Mouse (Mus musculus) CH12.LX (cell line): ENCODE measurements around the gene Mrps35. TPM values are rescaled to one million over a fixed set of nuclear protein-coding genes. Genes with fewer than 3 reads are reported as not detected.

Source experiments
- DNase-seq: peaks from one replicate; pipeline ENCODE4 v3.0.0-alpha.2; 2013; ENCODE audit errors: extremely low read depth
- H3K27ac ChIP-seq: 2 replicates; pipeline ENCODE4 v1.5.1; 2012; ENCODE audit warnings: low read depth, mild to moderate bottlenecking, control low read depth, moderate library complexity; ENCODE audit not compliant: insufficient read depth
- H3K27me3 ChIP-seq: replicated peaks from 2 replicates; pipeline ENCODE3; 2012; ENCODE audit warnings: inconsistent platforms
- H3K36me3 ChIP-seq, 2 experiments: replicated peaks in 1 of 2; 2 replicates each; pipeline versions ENCODE3 to v1.6.1; 2012; ENCODE audit warnings: inconsistent platforms in 1 of 2, low read length in 1 of 2, mild to moderate bottlenecking in 1 of 2, mixed read lengths in 1 of 2, moderate library complexity in 1 of 2; ENCODE audit not compliant: control insufficient read depth in 1 of 2, insufficient read depth in 1 of 2
- H3K4me1 ChIP-seq, 2 experiments: 2 replicates each; pipeline ENCODE4 v1.6.1; 2012; ENCODE audit warnings: inconsistent platforms in 1 of 2, moderate library complexity in 1 of 2; ENCODE audit not compliant: insufficient read depth in 2 of 2, control insufficient read depth in 1 of 2
- H3K4me2 ChIP-seq: 2 replicates; pipeline ENCODE4 v1.6.1; 2012; ENCODE audit warnings: low read depth, mild to moderate bottlenecking, control low read depth; ENCODE audit not compliant: poor library complexity, insufficient read depth, severe bottlenecking
- H3K4me3 ChIP-seq, 3 experiments: fragments of 150-350 bp in 1 of 3; sonication (generic) in 1 of 3; replicated peaks in 1 of 3; 2 replicates each; pipeline versions ENCODE3 to v1.5.1; 2011 to 2012; ENCODE audit warnings: low read depth in 2 of 3, low read length in 2 of 3, mild to moderate bottlenecking in 2 of 3, moderate library complexity in 2 of 3, control low read depth in 1 of 3, improper control_type of control experiment in 1 of 3, inconsistent platforms in 1 of 3, mixed read lengths in 1 of 3; ENCODE audit not compliant: poor library complexity in 1 of 3
- H3K79me2 ChIP-seq: replicated peaks from 2 replicates; pipeline ENCODE4 v1.6.1; 2012; ENCODE audit warnings: mild to moderate bottlenecking, moderate library complexity; ENCODE audit not compliant: control insufficient read depth, poor library complexity, insufficient read depth, severe bottlenecking; ENCODE audit errors: extremely low read depth
- H3K9ac ChIP-seq: 2 replicates; pipeline ENCODE4 v1.6.1; 2012; ENCODE audit warnings: low read depth, mild to moderate bottlenecking, control low read depth, moderate library complexity; ENCODE audit not compliant: insufficient read depth
- H3K9me3 ChIP-seq: replicated peaks from 2 replicates; pipeline ENCODE3; 2012; ENCODE audit warnings: low read length, inconsistent platforms, mixed read lengths
- BHLHE40 ChIP-seq: IDR thresholded peaks from 2 replicates; pipeline ENCODE4 v1.6.1; 2011; ENCODE audit warnings: mild to moderate bottlenecking, low read depth, low read length, improper control_type of control experiment
- CHD1 ChIP-seq: IDR thresholded peaks from 2 replicates; pipeline ENCODE4 v1.6.1; 2012; ENCODE audit warnings: low read depth, low read length, improper control_type of control experiment, inconsistent platforms
- CHD2 ChIP-seq: IDR thresholded peaks from 2 replicates; pipeline ENCODE4 v1.6.1; 2011; ENCODE audit warnings: low read length, improper control_type of control experiment
- CTCF ChIP-seq, 2 experiments: IDR thresholded peaks in 1 of 2; conservative IDR thresholded peaks in 1 of 2; 2 replicates each; pipeline ENCODE4 v1.5.1; 2011 to 2012; ENCODE audit warnings: low read depth in 2 of 2, low read length in 2 of 2, improper control_type of control experiment in 1 of 2, inconsistent platforms in 1 of 2, mild to moderate bottlenecking in 1 of 2, moderate library complexity in 1 of 2
- E2F4 ChIP-seq: IDR thresholded peaks from 2 replicates; pipeline ENCODE4 v1.6.1; 2011; ENCODE audit warnings: low read depth, low read length, improper control_type of control experiment; ENCODE audit not compliant: insufficient replicate concordance
- ELF1 ChIP-seq: IDR thresholded peaks from 2 replicates; pipeline ENCODE4 v1.6.1; 2014; ENCODE audit warnings: low read depth, mild to moderate bottlenecking, inconsistent platforms, low read length, improper control_type of control experiment
- ETS1 ChIP-seq: conservative IDR thresholded peaks from 2 replicates; pipeline ENCODE4 v1.6.1; 2012; ENCODE audit warnings: low read depth, mild to moderate bottlenecking, inconsistent platforms, low read length, improper control_type of control experiment, moderate library complexity
- GABPA ChIP-seq: IDR thresholded peaks from 2 replicates; pipeline ENCODE4 v1.6.1; 2012; ENCODE audit warnings: low read depth, low read length, improper control_type of control experiment, inconsistent platforms; ENCODE audit not compliant: insufficient replicate concordance
- HCFC1 ChIP-seq: IDR thresholded peaks from 2 replicates; pipeline ENCODE4 v1.6.1; 2012; ENCODE audit warnings: low read depth, mild to moderate bottlenecking, inconsistent platforms, low read length, improper control_type of control experiment
- IRF4 ChIP-seq: IDR thresholded peaks from 2 replicates; pipeline ENCODE4 v1.6.1; 2014; ENCODE audit warnings: low read depth, mild to moderate bottlenecking, inconsistent platforms, low read length, improper control_type of control experiment
- JUN ChIP-seq: IDR thresholded peaks from 2 replicates; pipeline ENCODE4 v1.6.1; 2011; ENCODE audit warnings: low read depth, mild to moderate bottlenecking, low read length, improper control_type of control experiment, moderate library complexity; ENCODE audit not compliant: insufficient read depth
- JUND ChIP-seq: conservative IDR thresholded peaks from 2 replicates; pipeline ENCODE4 v1.6.1; 2011; ENCODE audit warnings: low read depth, low read length, improper control_type of control experiment
- KAT2A ChIP-seq: IDR thresholded peaks from 2 replicates; pipeline ENCODE4 v1.6.1; 2012; ENCODE audit warnings: low read length, improper control_type of control experiment, inconsistent platforms; ENCODE audit not compliant: insufficient replicate concordance
- MAFK ChIP-seq: IDR thresholded peaks from 2 replicates; pipeline ENCODE4 v1.6.1; 2011; ENCODE audit warnings: low read length, improper control_type of control experiment; ENCODE audit not compliant: insufficient replicate concordance
- MAZ ChIP-seq: IDR thresholded peaks from 2 replicates; pipeline ENCODE4 v1.6.1; 2012; ENCODE audit warnings: low read depth, mild to moderate bottlenecking, inconsistent platforms, low read length, improper control_type of control experiment, moderate library complexity
- MXI1 ChIP-seq: IDR thresholded peaks from 2 replicates; pipeline ENCODE4 v1.6.1; 2011; ENCODE audit warnings: mild to moderate bottlenecking, low read depth, low read length, improper control_type of control experiment
- MYC ChIP-seq: IDR thresholded peaks from 2 replicates; pipeline ENCODE4 v1.6.1; 2011; ENCODE audit warnings: low read depth, mild to moderate bottlenecking, improper control_type of control experiment, low read length
- PAX5 ChIP-seq: IDR thresholded peaks from 2 replicates; pipeline ENCODE4 v1.6.1; 2012; ENCODE audit warnings: low read length, inconsistent platforms, mixed read lengths
- POLR2A ChIP-seq: IDR thresholded peaks from 2 replicates; pipeline ENCODE4 v1.6.1; 2011; ENCODE audit warnings: low read depth, mild to moderate bottlenecking, improper control_type of control experiment, low read length
- POLR2AphosphoS2 ChIP-seq: IDR thresholded peaks from 2 replicates; pipeline ENCODE4 v1.6.1; 2011; ENCODE audit warnings: low read depth, low read length, improper control_type of control experiment
- RAD21 ChIP-seq: IDR thresholded peaks from 2 replicates; pipeline ENCODE4 v1.6.1; 2011; ENCODE audit warnings: low read depth, mild to moderate bottlenecking, low read length, improper control_type of control experiment, moderate library complexity
- RCOR1 ChIP-seq: conservative IDR thresholded peaks from 2 replicates; pipeline ENCODE4 v1.6.1; 2012; ENCODE audit warnings: low read depth, mild to moderate bottlenecking, inconsistent platforms, low read length, improper control_type of control experiment
- SIN3A ChIP-seq: IDR thresholded peaks from 2 replicates; pipeline ENCODE4 v1.6.1; 2012; ENCODE audit warnings: low read length, improper control_type of control experiment, inconsistent platforms
- SMC3 ChIP-seq: IDR thresholded peaks from 2 replicates; pipeline ENCODE4 v1.6.1; 2011; ENCODE audit warnings: low read depth, low read length, improper control_type of control experiment
- TBP ChIP-seq: conservative IDR thresholded peaks from 2 replicates; pipeline ENCODE4 v1.6.1; 2011; ENCODE audit warnings: low read depth, low read length, improper control_type of control experiment
- TCF12 ChIP-seq: IDR thresholded peaks from 2 replicates; pipeline ENCODE4 v1.6.1; 2014; ENCODE audit warnings: low read depth, mild to moderate bottlenecking, inconsistent platforms, low read length, improper control_type of control experiment
- UBTF ChIP-seq: IDR thresholded peaks from 2 replicates; pipeline ENCODE4 v1.6.1; 2012; ENCODE audit warnings: low read depth, mild to moderate bottlenecking, inconsistent platforms, low read length, improper control_type of control experiment, moderate library complexity
- USF1 ChIP-seq: IDR thresholded peaks from 2 replicates; pipeline ENCODE4 v1.6.1; 2014; ENCODE audit warnings: low read depth, mild to moderate bottlenecking, inconsistent platforms, low read length, improper control_type of control experiment
- USF2 ChIP-seq: conservative IDR thresholded peaks from 2 replicates; pipeline ENCODE4 v1.6.1; 2011; ENCODE audit warnings: low read depth, low read length, improper control_type of control experiment
- ZC3H11A ChIP-seq: IDR thresholded peaks from 2 replicates; pipeline ENCODE4 v1.6.1; 2012; ENCODE audit warnings: low read depth, mild to moderate bottlenecking, inconsistent platforms, low read length, improper control_type of control experiment
- ZKSCAN1 ChIP-seq: IDR thresholded peaks from 2 replicates; pipeline ENCODE4 v1.6.1; 2012; ENCODE audit warnings: low read depth, inconsistent platforms, low read length, improper control_type of control experiment, borderline replicate concordance
- ZMIZ1 ChIP-seq: IDR thresholded peaks from 2 replicates; pipeline ENCODE4 v1.6.1; 2012; ENCODE audit warnings: low read depth, mild to moderate bottlenecking, inconsistent platforms, low read length, improper control_type of control experiment
- ZNF384 ChIP-seq: IDR thresholded peaks from 2 replicates; pipeline ENCODE4 v1.6.1; 2012; ENCODE audit warnings: low read depth, low read length, improper control_type of control experiment, inconsistent platforms
- dilution Hi-C: fragments of 300-500 bp; cut with MboI; formaldehyde crosslinking; loops from 2 replicates; pipeline ENCODE4 v1.14.3; 2020; ENCODE audit warnings: low sequenced_read_pairs; ENCODE audit not compliant: extremely low pct_unique_long_range_greater_than_20kb, extremely low pct_ligation_motif_present
- in situ Hi-C: fragments of 300-500 bp; cut with MboI; formaldehyde crosslinking; loops from 3 replicates; pipeline ENCODE4 v1.14.3; 2019; ENCODE audit warnings: low sequenced_read_pairs, low pct_ligation_motif_present, low pct_unique_long_range_greater_than_20kb, mixed read lengths
- polyA plus RNA-seq: library from polyadenylated mRNA; unstranded; fragments of >175 nt; gene quantifications from 2 replicates; pipeline ENCODE4 v1.2.1, GENCODE M21; 2012; ENCODE audit warnings: low read depth; ENCODE audit not compliant: insufficient read length
- total RNA-seq, 2 experiments: library from RNA; depleted of rRNA; stranded (reverse); fragments of 300-350 nt in 1 of 2; fragments of >200 nt in 1 of 2; gene quantifications; 2 replicates each; pipeline ENCODE4 v1.2.3; 2012 to 2014

Mrps35 gene
- total and polyA plus RNA-seq, 3 experiments: 36.6 to 141 (median 84.2) TPM

GRCm38 (mm10) chr6:147109283-147109682 is 66.7 kb downstream of the Mrps35 start:
- H3K27me3 ChIP-seq: no peaks in the 10 kb centered on the region
- dilution Hi-C loops: no loop called here
- in situ Hi-C loops: no loop called here
- no peak overlapping the region for H3K27ac ChIP-seq
- peaks cover 60 to 76% of the 10 kb centered on the region in 2 experiments for H3K36me3 ChIP-seq
- no peak for DNase-seq
- no peak for TF ChIP-seq IRF4
- TF ChIP-seq ZNF384: no peak
- no peak for TF ChIP-seq CHD1
- no peak for TF ChIP-seq ZKSCAN1
- no peak for TF ChIP-seq ELF1
- TF ChIP-seq MXI1: no peak
- TF ChIP-seq ETS1: no peak
- no peak for TF ChIP-seq ZMIZ1
- no peak for TF ChIP-seq TBP
- no peaks in the 10 kb centered on the region for H3K9me3 ChIP-seq
- no peak overlapping the region for H3K9ac ChIP-seq
- no peak overlapping the region for H3K4me2 ChIP-seq
- no peak overlapping the region for H3K4me3 ChIP-seq
- H3K79me2 ChIP-seq: no peaks in the 10 kb centered on the region; the same call in 1 of the 2 replicates
- H3K4me1 ChIP-seq: no peaks in the 10 kb centered on the region

- Histone ChIP-seq H3K79me2 (no peaks in the 10 kb centered on the region), H3K27me3 (no peaks in the 10 kb centered on the region), H3K4me3 (no peak overlapping the region), H3K9me3 (no peaks in the 10 kb centered on the region), H3K4me2 (no peak overlapping the region), H3K36me3 (peaks cover 10 to 13% of the 10 kb centered on the region in 2 experiments), H3K4me1 (peaks cover 27 to 40% of the 10 kb centered on the region in 2 experiments), H3K27ac (no peak overlapping the region), H3K9ac (no peak overlapping the region)
- in situ Hi-C loops: no loop called here
- TF ChIP-seq HCFC1 (no peak), ELF1 (no peak), POLR2A (no peak), TBP (no peak), E2F4 (no peak), IRF4 (peak; percentile 37; the same call in 1 of the 2 replicates), USF2 (no peak), UBTF (no peak), KAT2A (no peak), ZC3H11A (no peak), USF1 (no peak), MAFK (no peak), MAZ (no peak), MXI1 (no peak), GABPA (no peak), RAD21 (peak; percentile 47), JUN (no peak), POLR2AphosphoS2 (no peak), SMC3 (peak; percentile 63), CHD2 (no peak), PAX5 (no peak), ZMIZ1 (no peak), MYC (0 out of 2 replicates have a peak, but pooled peaks have one; percentile 26), RCOR1 (no peak), CHD1 (no peak), JUND (no peak), CTCF (conservative IDR thresholded peaks at IDR 0.05 in 1 of 2, IDR thresholded peaks at IDR 0.05 in 1 of 2; ENCODE audit: low read depth in 2 of 2, low read length in 2 of 2) (peak; percentile 62 to 70), TCF12 (0 out of 2 replicates have a peak, but pooled peaks have one; percentile 31), SIN3A (no peak), BHLHE40 (no peak)
- DNase-seq: peak; percentile 60
- dilution Hi-C loops: no loop called here
Measured at GRCm38 (mm10) chr6:147116579-147116978, 74.0 kb downstream of the Mrps35 start.
